Mouse (Mus musculus) hindbrain, embryonic 11.5 days (tissue): Measurements from ENCODE around the gene Lsg1. TPM values are rescaled to one million over a fixed set of nuclear protein-coding genes. Genes with fewer than 3 reads are reported as not detected.

ENCODE experiments used
- ATAC-seq: fragments of 200-750 bp; cut with Nextera tagmentation; 2 replicates; pipeline ENCODE4 v1.8.0; 2017; ENCODE audit warnings: mild to moderate bottlenecking, moderate TSS enrichment, moderate library complexity; ENCODE audit not compliant: low FRiP score
- DNase-seq: peaks from one replicate; pipeline ENCODE4 v3.0.0-alpha.2; 2015; ENCODE audit warnings: low spot score
- H3K27ac ChIP-seq: fragments of 300-500 bp; sonication (generic); 2 replicates; pipeline ENCODE4 v1.5.1; 2014; ENCODE audit warnings: mild to moderate bottlenecking, low read depth, low read length
- H3K27me3 ChIP-seq: fragments of 300-500 bp; sonication (generic); 2 replicates; pipeline ENCODE4 v1.6.1; 2014; ENCODE audit warnings: mild to moderate bottlenecking, low read length, moderate library complexity, mixed read lengths; ENCODE audit not compliant: control insufficient read depth, insufficient read depth
- H3K36me3 ChIP-seq: fragments of 300-500 bp; sonication (generic); 2 replicates; pipeline ENCODE4 v1.6.1; 2014; ENCODE audit warnings: mild to moderate bottlenecking, low read length, moderate library complexity, mixed read lengths; ENCODE audit not compliant: control insufficient read depth, insufficient read depth
- H3K4me1 ChIP-seq: fragments of 300-500 bp; sonication (generic); replicated peaks from 2 replicates; pipeline ENCODE4 v1.6.1; 2014; ENCODE audit warnings: low read length, mixed read lengths; ENCODE audit not compliant: control insufficient read depth, insufficient read depth
- H3K4me2 ChIP-seq: fragments of 300-500 bp; sonication (generic); replicated peaks from 2 replicates; pipeline ENCODE4 v1.6.1; 2014; ENCODE audit warnings: mild to moderate bottlenecking, low read depth, low read length
- H3K4me3 ChIP-seq: fragments of 300-500 bp; sonication (generic); 2 replicates; pipeline ENCODE4 v1.5.1; 2014; ENCODE audit warnings: low read depth, low read length
- H3K9ac ChIP-seq: fragments of 300-500 bp; sonication (generic); 2 replicates; pipeline ENCODE4 v1.6.1; 2014; ENCODE audit warnings: low read depth, low read length
- H3K9me3 ChIP-seq: fragments of 300-500 bp; sonication (generic); 2 replicates; pipeline ENCODE4 v1.6.1; 2016; ENCODE audit warnings: low read length; ENCODE audit not compliant: control insufficient read depth
- WGBS: fragments of 180-500 bp; shearing (Covaris S2); extraction: QIAGEN DNeasy Blood & Tissue Kit; methylation state at CpG from one replicate; pipeline ENCODE4 v1.1.7; 2014; 5-methylcytosine and 5-hydroxymethylcytosine counted together
- polyA plus RNA-seq: library from polyadenylated mRNA; unstranded; fragments of >200 nt; fragmentation: Nextera tagmentation; extraction: Ambion mirVana; gene quantifications from 2 replicates; pipeline ENCODE4 v1.2.1, GENCODE M21; 2014

Lsg1 gene
- 73.4 and 85.1 TPM in 2 replicates for polyA plus RNA-seq

GRCm38 (mm10) chr16:30587494-30588327, at the start of gene Lsg1:
Gene Lsg1, minus strand, starts transcription at chr16:30587592.
- Histone ChIP-seq H3K36me3 (peaks cover 6% of the 10 kb centered on the region), H3K27me3 (no peaks in the 10 kb centered on the region), H3K4me2 (peak within 1 kb of the TSS; percentile 72), H3K9ac (peak within 1 kb of the TSS; percentile 73), H3K4me3 (peak within 1 kb of the TSS; percentile 78), H3K9me3 (no peaks in the 10 kb centered on the region), H3K27ac (no peak within 1 kb of the TSS), H3K4me1 (no peaks in the 10 kb centered on the region; the same call in 1 of the 2 replicates)
- DNase-seq (peak; percentile 92), ATAC-seq (peak; percentile 98)
- WGBS = 4% methylated on average over 35 of the region's 35 CpGs

- Histone ChIP-seq H3K9ac (no peak overlapping the region), H3K4me3 (no peak overlapping the region), H3K27ac (no peak overlapping the region), H3K27me3 (no peaks in the 10 kb centered on the region), H3K9me3 (no peaks in the 10 kb centered on the region), H3K36me3 (no peaks in the 10 kb centered on the region), H3K4me1 (no peaks in the 10 kb centered on the region), H3K4me2 (no peak overlapping the region)
- ATAC-seq (no peak), DNase-seq (no peak)
- 67% methylated on average over 8 of the region's 8 CpGs for WGBS
These were observed 46.7 kb upstream of the Lsg1 start for GRCm38 (mm10) chr16:30633906-30634746.

- DNase-seq (no peak), ATAC-seq (no peak)
- Histone ChIP-seq H3K9me3 (no peaks in the 10 kb centered on the region), H3K27ac (no peak overlapping the region), H3K36me3 (no peaks in the 10 kb centered on the region), H3K27me3 (no peaks in the 10 kb centered on the region), H3K4me2 (no peak overlapping the region), H3K9ac (no peak overlapping the region), H3K4me3 (no peak overlapping the region), H3K4me1 (no peaks in the 10 kb centered on the region)
- WGBS = 89% methylated on average over 5 of the region's 5 CpGs
These were observed 42.1 kb upstream of the Lsg1 start for GRCm38 (mm10) chr16:30629509-30629908.

DNA sequence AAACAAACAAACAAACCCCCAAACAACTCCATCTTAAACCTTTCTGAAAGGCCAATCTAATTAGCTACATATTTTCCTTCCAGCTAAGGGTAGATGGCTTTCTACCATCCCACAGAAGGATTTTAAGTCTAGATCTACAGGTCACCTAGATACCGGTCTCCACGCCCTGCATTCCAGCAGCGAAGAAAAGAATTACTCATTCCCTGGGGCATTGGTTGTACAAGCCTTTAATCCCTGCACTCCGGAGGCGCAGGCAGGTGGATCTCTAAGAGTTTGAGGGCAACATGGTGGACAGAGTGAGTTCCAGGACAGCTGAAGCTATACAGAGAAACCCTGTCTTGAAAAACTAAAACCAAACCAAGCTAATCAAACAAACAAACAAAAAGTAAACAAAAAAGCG, 41.0 kb upstream of the Lsg1 start:
- no peak overlapping the region for H3K4me3 ChIP-seq
- H3K27me3 ChIP-seq = no peaks in the 10 kb centered on the region
- H3K36me3 ChIP-seq = no peaks in the 10 kb centered on the region
- H3K4me1 ChIP-seq = no peaks in the 10 kb centered on the region
- WGBS = 59% methylated on average over 6 of the region's 6 CpGs
- H3K4me2 ChIP-seq = no peak overlapping the region
- H3K9ac ChIP-seq = no peak overlapping the region
- ATAC-seq = no peak
- no peak for DNase-seq
- H3K9me3 ChIP-seq = no peaks in the 10 kb centered on the region
- no peak overlapping the region for H3K27ac ChIP-seq

GRCm38 (mm10) chr16:30627586-30628337, 40.4 kb upstream of the Lsg1 start:
- DNase-seq = no peak
- H3K4me3 ChIP-seq = no peak overlapping the region
- ATAC-seq = no peak
- H3K36me3 ChIP-seq = no peaks in the 10 kb centered on the region
- H3K4me2 ChIP-seq = no peak overlapping the region
- 67% methylated on average over 11 of the region's 11 CpGs for WGBS
- no peak overlapping the region for H3K27ac ChIP-seq
- H3K4me1 ChIP-seq = no peaks in the 10 kb centered on the region
- no peaks in the 10 kb centered on the region for H3K9me3 ChIP-seq
- H3K9ac ChIP-seq = no peak overlapping the region
- H3K27me3 ChIP-seq = no peaks in the 10 kb centered on the region

GRCm38 (mm10) chr16:30624640-30625039, 37.2 kb upstream of the Lsg1 start:
- ATAC-seq (no peak), DNase-seq (no peak)
- Histone ChIP-seq H3K27ac (no peak overlapping the region), H3K9ac (no peak overlapping the region), H3K27me3 (no peaks in the 10 kb centered on the region), H3K36me3 (no peaks in the 10 kb centered on the region), H3K4me1 (no peaks in the 10 kb centered on the region), H3K4me2 (no peak overlapping the region), H3K4me3 (no peak overlapping the region), H3K9me3 (no peaks in the 10 kb centered on the region)
- whole genome bisulfite sequencing = 78% methylated on average over 2 of the region's 2 CpGs

DNA sequence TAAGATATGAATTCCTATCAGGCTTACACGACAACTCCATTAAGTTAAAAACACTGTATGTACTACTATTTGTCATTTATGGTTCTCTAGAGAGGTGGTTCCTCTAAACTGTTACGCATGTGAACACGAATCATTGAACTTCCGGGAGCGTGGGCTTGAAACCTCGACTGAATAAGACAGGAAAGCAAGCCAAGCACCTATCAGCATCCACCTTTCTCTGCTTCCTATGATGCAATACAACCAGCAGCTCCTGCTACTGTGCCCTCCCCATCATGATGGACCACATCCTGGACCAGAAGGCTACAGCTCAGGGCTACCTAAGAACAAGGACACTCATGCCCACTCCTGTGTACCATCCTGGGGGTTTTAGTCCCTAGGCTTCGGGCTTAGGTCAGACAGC, 36.3 kb upstream of the Lsg1 start:
- H3K4me3 ChIP-seq = no peak overlapping the region
- ATAC-seq (no peak), DNase-seq (no peak)
- H3K27ac ChIP-seq = no peak overlapping the region
- no peaks in the 10 kb centered on the region for H3K36me3 ChIP-seq
- H3K4me2 ChIP-seq = no peak overlapping the region
- no peaks in the 10 kb centered on the region for H3K27me3 ChIP-seq
- H3K4me1 ChIP-seq = no peaks in the 10 kb centered on the region
- 92% methylated on average over 7 of the region's 7 CpGs for WGBS
- H3K9ac ChIP-seq = no peak overlapping the region
- H3K9me3 ChIP-seq = no peaks in the 10 kb centered on the region

- Histone ChIP-seq H3K9me3 (no peaks in the 10 kb centered on the region), H3K4me1 (no peaks in the 10 kb centered on the region), H3K4me2 (no peak overlapping the region), H3K27me3 (no peaks in the 10 kb centered on the region), H3K27ac (no peak overlapping the region), H3K9ac (no peak overlapping the region), H3K36me3 (no peaks in the 10 kb centered on the region), H3K4me3 (no peak overlapping the region)
- ATAC-seq = no peak
- 82% methylated on average over 3 of the region's 3 CpGs for WGBS
- no peak for DNase-seq
These were observed 28.9 kb upstream of the Lsg1 start for GRCm38 (mm10) chr16:30616281-30616680.
